Mouse (Mus musculus) embryo, embryonic 11.5 days (tissue): ENCODE measurements around the gene Rnd1.

ENCODE experiments used
- DNase-seq: peaks from one replicate; pipeline ENCODE4 v3.0.0-alpha.2; 2012; ENCODE audit warnings: low read depth, low spot score

Rnd1 gene

DNA sequence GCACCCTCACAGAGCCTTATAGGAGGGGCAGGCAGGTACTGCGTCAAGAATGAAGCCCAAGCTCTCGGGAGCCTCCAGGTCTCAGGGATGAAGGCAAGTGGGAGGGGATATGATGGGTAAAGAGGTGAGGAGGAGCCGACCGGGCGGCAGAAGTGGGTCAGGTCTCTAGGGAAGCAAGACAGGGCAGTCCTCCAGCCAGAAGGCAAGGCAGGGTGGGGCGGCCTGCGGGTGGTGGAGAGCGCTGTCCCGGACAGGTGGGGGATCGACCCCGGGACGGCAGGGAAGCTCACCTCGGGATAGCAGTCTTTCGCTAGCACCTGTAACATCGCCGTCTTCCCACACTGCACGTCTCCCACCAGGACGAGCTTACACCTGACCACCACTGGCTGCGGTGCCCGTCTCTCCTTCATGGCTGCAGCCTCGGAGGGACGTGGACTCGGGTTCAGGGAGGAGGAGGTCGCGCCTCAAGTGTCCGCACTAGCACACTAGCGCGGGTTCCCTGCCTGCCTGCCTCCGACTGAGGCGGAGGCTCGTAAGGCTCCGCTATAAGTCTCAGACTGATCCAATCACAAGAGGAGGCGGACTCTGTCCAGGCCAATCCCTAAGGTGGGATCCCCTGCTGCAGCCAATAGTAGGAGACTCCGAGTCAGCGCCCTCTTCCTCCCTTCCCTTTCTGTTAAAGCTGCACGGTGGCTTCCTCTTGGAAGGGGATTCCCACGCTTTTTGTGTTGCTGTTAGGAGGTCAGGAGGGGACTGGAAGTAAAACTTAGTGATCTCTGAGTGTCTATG lies at the start of gene Rnd1:
Rnd1 (minus strand) TSS at position 522 of the 789 bp plus-strand sequence.
- peak; percentile 80 for DNase-seq

DNA sequence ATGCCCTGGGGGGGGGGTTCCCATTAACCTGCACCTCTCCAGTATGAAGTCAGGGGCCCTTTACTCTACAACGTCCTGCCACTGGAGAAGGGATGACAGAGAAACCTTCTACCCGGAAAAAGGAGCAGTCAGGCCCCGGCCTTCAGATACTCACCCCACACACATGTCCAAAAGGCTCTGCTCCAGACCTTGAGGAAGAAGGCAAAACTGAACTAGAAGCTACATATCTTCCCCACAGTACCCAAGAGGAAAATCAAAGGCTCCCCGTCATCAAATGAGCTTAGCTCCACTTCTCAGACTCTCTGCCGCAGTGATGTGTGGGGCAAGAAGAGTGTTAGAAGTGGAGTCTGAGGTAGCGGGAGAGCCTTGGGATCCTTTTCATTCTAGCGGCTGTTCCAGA lies 49.5 kb upstream of the Rnd1 start:
- DNase-seq: no peak

DNA sequence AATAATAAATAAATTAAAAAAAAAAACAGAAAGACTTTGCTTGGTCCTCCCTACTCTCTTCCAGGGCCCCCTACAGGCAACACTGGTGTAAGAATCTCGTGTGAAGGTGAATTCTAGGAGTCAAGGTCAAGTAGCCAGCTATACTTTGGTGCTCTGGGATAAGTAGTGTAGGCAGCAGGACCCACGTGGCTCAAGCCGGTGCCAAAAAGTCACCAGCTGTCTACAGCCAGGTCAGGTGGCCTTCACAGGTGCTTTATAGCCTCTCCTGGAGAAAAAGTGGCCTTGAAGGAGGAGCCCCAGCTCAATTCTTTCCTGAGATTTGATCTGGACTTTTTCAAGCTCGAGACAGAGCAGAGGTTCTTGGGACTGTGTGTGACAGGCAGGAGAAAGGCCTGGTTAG lies 48.8 kb upstream of the Rnd1 start:
- DNase-seq: no peak

DNA sequence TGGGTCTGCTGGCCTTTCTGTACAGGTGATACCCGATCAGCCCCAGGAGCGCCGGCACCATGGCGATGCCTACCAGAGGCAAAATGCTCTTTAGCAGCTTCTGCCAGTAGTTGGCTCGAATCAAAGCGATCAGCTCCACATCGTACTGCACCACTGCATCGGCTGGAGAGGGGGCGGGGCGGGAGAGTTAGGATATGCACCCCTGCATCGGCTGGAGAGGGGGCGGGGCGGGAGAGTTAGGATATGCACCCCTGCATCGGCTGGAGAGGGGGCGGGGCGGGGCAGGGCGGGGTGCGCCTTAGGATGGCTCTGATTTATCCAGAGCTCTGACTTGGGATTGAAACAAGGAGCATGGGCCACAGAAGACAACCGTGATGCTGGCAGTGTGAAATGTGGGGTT lies 47.2 kb upstream of the Rnd1 start:
- no peak for DNase-seq

DNA sequence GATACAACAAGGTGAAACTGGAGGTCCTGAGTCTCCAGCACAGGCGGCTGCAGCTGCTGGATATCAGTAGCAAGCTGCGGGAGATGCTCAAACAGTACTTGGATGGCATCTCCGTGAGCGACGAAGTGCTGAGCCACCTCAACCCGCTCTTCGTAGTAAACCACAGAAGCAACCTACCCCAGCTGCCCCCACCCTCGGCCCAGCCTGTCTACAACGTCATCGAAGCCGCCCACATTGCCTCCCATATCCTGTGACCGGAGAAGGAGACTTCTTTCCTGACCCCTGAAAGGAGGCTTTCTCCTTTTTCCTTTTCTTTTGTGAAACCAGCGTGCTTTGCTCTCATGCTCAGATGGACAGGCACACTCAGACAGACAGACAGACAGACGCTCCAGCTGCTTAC lies 45.6 kb upstream of the Rnd1 start:
- DNase-seq: no peak

DNA sequence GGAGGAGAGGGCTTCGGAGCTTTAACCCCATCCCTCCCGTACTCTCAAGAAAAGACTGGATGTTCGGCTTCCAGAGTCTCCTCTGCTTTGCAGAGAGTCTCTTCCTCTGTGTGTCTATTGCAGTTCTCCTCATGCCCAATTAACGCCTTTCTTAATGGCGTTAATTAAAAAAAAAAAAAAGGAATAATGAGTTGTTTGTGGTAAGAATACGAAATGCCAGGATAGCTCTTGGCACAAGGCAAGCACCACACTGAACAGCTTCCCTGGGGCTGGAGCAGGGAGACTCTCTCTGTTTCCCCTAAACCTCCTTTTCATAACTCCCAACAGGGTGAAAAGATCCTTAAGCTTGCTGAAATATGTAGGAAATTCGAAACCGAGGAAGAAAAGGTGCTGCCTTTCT lies 44.9 kb upstream of the Rnd1 start:
- DNase-seq: no peak

DNA sequence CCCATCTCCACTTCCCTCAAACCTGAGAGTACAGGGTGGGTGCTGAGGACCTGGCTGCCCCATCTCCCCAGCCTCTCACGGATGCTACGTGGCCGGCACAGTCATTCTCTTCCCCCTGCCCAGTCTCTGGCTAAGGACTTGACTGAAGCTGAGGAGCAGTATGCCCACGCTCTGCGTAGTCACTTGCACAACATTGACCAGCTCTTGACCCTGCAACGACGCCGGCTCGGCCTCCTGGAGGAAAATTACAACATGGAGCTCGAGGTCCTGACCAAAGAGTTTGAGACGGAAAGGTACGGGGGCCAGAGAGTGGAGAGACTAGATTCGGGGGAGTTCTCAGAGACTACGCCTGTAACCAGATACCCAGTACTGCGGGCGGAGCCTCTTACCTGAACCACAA lies 40.0 kb upstream of the Rnd1 start:
- no peak for DNase-seq

DNA sequence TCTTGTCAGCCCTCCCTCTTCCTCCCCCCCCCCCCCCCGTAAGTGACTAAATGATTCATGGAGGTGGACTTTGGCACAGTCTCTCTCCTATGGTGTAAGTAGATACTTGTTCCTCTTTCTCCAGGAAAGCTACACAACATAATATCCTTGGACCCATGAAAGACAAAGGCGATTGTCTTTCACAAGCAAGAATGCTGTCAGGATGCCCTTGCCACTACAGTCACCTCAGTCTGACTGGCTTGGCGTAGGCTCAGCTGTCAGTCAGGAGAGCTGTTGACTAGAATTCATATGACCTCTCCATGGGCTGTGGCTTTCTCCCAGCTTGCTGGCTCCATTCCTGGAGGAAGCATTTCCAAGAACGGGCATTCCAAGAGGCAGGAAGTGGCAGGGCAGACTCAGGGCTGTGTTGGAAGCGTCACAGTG lies 37.0 kb upstream of the Rnd1 start:
- DNase-seq: no peak

DNA sequence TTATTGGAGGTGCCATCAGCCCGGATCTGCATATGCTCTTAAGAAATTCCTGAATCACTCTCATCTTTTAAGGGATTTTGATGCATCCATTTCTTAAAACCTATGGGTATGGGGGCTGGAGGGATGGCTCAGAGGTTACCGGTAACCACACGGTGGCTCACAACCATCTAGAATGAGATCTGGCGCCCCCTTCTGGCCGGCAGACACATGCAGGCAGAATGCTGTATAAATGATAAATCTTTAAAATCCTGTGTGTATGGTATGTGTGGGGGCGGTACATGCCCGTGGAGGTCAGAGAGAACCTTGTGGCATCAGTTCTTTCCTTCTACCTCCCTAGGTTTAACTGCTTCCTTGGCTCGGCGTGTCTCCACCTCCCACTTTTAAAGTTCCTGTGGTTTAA lies 33.2 kb upstream of the Rnd1 start:
- DNase-seq: no peak

DNA sequence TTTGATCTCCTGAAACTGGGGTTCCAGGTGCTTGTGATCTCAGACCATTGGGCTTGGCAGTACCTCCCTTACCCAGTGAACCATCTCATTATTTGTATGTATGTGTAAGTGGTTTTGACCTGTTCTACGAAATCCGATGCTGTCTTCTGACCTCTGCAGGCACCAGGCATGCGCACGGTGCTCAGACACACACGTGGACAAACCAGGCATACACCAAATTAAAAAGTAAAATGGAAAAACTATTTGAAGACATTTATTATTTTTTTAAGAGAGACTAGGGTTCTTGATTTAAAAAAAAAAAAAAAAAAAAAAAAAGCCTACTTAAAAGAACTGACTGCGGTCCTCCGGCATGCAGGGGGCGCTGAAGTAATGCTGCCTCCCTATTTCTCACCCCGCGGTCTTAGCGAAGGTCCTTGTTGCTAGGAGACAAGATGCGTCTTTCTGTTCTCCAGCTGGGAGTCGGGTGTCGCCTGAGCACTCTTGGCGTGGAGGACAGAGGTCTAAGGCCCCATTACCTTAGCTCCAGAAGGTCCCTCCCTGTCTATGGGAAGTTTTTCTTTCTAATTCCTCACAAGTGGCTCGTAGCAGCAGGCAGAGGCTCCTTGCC lies 30.6 kb upstream of the Rnd1 start, which contains the start of gene Ccdc65:
Ccdc65 (plus strand) TSS at position 442 of the 607 bp plus-strand sequence.
- peak; percentile 71 for DNase-seq

DNA sequence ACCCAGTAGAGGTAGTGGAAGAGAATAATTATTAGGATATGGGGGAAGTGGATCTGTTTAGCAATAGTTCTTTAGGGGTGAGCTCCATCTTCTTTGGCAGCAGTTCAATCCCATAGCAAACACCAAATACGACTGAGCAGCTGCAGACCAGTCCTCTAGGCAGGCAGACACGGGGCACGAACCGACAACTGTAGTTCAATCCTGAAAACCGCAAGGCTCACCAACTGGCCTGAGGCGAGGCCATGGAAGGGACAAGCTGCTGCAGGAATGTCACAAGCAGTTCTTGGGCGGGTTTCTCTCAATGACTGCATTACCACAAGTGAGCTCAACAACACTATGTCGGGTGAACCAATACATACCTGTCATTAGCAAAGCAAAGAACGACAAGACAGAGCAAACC lies 27.1 kb upstream of the Rnd1 start:
- no peak for DNase-seq

DNA sequence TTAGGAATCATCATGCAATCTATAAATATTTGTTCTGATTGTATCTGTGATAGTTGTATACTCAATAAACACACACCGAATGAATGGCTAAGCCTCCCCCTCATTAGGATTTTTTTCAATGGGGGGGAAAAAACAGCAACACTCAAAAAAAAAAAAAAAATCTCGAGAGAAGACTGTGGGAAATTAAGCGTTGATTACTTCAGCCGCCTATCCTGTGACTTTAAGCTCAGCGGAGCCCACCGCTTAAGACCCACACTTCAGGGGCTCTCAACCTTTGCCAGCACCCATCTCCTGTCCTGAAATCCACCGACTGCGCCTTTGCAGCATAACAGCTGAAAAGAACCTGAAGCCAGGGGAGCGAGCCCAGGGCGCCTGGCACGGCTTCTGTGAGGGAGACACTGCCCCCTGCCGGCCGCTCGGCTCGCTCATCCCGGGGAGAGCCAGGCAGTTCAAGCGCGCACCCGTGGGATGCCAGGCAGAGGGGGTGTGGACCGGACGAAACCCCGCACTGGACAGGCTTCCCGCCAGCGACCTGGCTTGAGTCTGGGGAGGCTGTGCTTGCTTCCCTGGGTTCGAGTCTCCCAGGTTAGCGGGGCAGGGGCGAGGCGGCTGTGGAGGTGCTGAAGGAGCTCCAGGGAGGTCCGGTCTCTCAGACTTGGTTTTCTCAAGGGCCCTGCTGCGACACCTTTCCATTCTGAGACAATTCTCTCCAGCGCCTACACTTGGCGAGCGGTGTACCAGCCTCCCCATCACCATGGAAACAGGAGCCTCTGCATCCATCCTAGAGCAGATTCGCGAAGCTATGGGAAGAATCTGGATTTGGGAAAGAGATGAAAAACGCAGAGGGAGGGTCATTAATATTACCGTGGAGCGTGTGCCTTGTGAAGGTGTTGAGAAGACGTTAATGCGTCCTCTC lies 22.2 kb upstream of the Rnd1 start:
- peak; percentile 69 for DNase-seq

DNA sequence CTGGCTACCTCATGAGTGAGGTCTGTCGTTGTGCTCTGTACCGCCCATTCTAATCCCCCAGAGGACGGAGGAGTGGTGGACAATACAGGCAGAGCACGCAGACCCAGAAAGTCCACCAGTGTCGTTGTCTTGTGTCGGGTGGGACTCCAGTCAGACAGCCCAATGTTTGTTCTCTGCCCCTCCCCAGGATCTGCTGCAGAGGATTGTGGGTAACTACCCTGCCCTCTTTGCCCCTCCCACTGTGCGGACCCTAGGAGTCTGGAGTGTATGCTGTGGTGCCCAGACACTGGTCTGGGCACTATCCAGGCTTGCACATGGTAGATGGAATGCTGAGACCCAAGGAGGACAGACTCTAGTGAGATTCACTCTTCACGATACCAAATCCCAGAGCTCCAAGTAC lies 19.0 kb upstream of the Rnd1 start:
- DNase-seq: no peak

DNA sequence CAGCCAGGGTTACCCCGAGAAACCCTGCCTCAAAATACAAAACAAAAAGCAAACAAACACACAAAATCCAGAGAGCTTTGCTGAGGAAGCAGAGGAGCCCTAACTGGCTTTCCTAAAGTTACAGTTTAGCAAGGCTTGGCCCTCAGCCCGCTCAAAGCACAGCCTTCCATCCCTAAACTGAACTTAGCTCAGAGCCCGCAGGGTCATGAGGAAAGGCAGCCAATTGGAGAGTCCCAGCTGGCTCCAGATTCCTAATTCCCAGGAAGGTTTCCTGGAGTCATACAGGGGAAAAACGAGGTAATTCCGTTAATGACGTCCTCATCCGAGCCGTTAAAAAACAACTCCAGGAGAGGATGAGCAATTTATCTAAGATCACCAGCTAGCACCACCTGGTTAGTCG lies 18.5 kb upstream of the Rnd1 start:
- no peak for DNase-seq

DNA sequence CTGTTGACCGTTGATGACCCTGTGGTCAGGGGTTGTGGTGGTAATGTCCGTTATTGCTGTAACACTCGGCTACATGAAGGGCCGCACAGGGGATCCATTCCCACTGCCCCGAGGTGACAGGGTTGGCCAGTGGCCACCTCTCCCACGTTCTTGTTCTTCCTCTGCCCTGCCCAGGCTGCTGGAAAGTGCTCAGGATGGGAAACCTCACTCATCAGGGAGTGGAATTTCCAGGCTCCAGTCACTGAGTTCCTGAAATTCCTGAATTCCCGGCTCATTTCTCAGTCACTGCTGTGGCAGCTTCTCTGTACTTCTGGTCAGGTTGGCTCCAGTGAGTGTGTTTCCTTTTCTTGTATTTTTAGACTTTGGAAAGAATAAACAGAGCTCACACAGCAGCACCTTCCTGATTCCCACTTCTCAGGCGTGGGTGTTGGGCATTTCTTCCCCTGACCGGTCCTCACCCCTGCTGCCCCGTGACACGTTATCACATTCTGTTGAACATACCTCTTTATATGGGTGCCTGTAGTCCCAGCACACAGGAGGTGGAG lies 15.0 kb upstream of the Rnd1 start:
- DNase-seq: no peak

DNA sequence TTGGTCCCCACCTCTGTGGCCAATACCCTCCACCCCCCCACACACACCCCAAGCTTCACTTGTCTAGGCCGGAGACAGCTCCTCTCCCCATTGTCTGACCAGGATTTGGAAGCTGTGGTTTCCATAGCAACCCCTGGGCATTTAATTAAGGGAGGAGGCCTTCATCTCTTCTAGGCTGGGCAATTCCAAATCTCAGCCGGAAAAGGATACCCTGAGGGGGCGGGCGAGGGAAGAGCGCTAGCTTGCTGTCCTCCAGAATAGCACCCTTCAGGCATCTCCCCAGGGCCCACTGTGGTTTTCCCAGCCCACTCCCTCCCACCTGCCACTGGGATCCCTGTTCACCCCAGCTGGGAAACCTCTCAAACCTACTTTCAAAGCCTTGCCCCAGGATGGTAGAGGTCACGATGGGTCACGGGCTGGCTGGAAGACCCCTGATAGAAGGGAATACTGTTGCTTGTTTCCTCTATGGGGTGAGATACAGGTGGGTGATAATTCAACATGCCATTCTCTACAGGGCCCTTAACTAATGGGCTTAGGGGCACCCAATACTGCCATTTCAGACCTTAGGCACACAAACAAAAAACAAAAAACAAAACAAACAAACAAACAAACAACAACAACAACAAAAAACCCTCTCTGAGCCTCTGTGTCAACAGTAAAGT lies 14.4 kb upstream of the Rnd1 start:
- no peak for DNase-seq

DNA sequence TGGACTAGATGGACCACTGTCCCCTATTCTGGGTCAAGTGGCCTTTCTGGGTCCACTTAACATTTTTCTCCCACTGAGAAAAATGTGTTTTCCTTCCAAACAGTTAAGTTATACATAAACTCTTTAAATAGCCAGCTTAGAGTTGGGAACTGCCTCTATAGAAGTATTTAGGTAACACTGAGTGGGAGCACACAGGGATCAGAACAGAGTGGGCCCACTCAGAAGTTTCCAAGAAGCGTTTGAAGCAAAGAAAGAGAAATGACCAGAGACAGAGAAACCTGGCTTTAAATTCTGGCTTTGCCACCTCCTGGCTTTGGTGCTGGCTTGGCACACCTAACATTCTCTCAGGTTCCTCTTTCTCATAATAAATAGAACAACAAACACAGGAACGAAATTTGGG lies 12.4 kb upstream of the Rnd1 start:
- DNase-seq: no peak

DNA sequence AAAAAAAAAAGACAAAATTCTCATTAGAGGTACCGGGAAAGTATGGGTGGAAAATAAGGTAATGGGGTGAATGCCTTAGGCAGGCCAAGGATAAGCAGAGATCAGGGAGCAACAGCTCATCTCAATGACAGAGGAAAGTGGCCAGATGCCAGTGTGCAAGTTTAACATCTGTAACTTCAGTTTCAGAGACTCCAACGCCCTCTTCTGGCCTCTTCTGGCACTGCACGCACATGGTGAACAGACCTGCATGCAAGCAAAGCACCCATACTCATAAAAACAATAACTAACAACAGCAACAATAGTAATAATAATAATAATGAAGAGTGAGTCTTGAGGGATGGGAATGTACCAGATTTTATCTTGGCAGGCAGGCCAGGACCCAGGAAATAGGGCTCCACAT lies 8.7 kb upstream of the Rnd1 start:
- DNase-seq: no peak

DNA sequence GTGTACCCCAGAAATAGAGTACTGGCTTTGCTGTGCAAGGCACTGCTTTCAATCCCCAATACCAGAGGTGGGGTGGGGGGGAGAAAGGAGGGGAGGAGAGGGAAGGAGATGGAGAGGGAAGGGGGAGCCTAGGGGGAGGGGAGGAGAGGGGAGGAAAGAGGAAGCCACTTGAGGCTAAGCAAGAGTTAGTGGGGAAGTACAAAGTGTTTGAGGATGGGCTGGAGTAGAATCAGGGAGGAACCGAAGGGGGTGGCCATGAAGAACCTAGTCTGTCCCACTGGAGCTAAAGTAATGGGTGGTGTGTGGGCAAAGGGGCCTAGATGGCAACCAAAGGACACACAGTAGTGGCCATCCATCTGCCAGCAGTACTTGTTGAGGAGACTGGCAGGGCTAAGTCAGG lies 6.5 kb upstream of the Rnd1 start:
- DNase-seq: no peak

DNA sequence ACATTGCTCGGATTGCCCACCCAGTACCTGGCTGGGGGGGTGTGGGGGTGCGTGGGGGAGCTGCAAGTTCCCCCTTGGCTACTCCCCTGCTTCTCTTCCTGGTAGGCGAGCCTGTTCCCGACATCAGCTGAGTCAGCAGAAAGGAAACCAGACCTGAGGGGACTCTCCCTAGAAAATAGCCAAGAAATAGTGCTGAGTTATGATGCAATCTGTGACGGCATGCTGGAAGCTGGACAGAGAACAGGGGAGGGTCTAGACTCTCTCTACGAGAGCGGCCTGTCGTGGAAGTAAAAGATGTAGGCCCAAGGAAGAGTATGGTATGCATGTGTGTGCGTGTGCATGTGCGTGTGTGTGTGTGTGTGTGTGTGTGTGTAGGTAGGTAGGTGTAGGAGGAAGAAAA lies 5.9 kb upstream of the Rnd1 start:
- DNase-seq: no peak

DNA sequence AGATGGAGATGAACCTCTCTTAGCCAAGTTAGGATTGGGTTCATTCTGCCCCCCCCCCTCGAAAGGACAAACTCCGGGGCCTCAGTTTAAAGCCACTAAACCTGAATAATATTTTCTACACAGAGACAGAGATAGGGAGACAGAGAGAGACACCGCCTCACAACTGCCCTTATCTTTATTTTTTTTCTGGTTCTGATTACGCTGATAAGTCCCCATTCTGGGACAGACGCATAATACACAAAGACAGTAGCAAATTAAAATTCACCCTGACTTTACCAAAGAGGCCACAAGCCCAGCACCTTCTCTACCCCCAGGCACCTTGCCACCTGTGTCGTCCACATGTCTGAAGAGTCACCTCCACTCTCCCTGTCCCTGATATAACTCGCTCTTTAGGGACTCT lies 4.4 kb upstream of the Rnd1 start:
- DNase-seq: no peak

DNA sequence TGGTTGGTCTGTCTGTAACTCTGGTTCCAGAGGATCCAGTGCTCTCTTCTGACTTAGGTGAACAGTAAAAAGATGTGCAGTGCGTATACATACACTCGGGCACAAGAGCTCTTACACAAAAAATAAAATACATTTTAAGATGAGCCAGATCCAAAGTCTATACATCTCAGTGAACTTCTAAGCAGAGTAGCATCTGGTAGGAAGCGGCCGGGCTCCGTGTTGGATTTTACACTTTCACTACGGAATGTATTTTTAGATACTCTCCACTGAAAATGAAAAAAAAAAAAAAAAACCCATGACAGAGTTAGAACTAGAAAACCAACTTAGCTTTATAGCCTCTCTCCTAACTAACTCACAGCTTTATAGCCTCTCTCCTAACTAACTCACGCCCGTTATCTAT lies 3.4 kb upstream of the Rnd1 start:
- no peak for DNase-seq
